Mouse (Mus musculus): ENCODE measurements around the gene Gm498.

DNA sequence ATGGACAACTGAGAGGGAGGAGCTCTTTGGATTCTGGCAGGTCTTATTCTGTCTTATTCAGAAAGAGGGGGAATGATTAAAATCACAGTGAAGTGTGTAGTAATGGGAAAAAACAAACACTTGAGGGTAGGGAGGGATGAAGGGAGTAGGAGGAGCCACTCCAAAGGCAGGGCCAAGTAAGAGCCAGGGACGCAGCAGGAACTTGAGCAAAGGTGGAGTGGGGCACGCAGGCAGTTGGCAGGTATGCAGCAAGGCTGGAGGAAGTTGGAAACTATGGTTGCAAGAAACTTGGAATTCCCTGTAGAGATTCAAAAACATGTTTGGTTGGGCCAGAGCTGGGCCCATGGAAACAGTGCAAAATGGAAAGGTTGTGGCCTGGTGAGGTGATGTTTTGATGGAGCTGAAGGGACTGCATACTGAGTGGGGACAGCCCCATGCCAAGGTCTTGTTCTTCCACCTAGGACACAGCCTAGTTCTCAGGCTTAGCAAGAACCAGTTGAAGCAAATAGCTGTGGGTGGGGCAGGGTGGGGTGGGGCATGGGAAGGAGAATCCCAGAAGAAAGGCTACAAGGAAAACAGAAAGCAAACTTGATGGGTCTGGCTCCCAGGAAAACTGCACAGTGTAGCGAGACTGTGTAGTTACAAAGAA, 52.5 kb downstream of the Gm498 start:
- no peak for TF ChIP-seq POLR2A (IDR thresholded peaks at IDR 0.05; ENCODE audit: control insufficient read depth, extremely low read depth, insufficient read depth, low read length, poor library complexity)
- no peak for TF ChIP-seq CTCF (IDR thresholded peaks at IDR 0.05; ENCODE audit: borderline replicate concordance, control insufficient read depth, extremely low read depth, insufficient read depth, low read length, poor library complexity)

All from thymus, adult 2 months (tissue).